Mouse (Mus musculus) inflammation-experienced regulatory T-cells (primary cell): ENCODE data around the gene Adgrl2. TPM values are rescaled to one million over a fixed set of nuclear protein-coding genes. Genes with fewer than 3 reads are reported as not detected.

Experiments used
- polyA plus RNA-seq, 2 experiments: library from polyadenylated mRNA; unstranded; fragments of 100-300 nt; shearing (Covaris generic); gene quantifications; one replicate each; pipeline ENCODE4 v1.2.1; 2017

Adgrl2 gene
- 1 to 10 TPM in 1 of 2 experiments, under 1 TPM in 1; 0.34 to 2.2 TPM for polyA plus RNA-seq

GRCm38 (mm10) chr3:148990531-148991003, at the start of gene Adgrl2:
Gene Adgrl2 (minus strand): TSS chr3:148990555.

